Mouse (Mus musculus) testis, adult 2 months (tissue): ENCODE measurements around the gene Rars.

ENCODE experiments used
- CTCF ChIP-seq: fragments of 200-500 bp; IDR thresholded peaks from 2 replicates; pipeline ENCODE4 v1.5.1; 2012; ENCODE audit warnings: low read depth, mild to moderate bottlenecking, inconsistent platforms, low read length, moderate library complexity; ENCODE audit not compliant: control insufficient read depth, insufficient read depth, insufficient replicate concordance
- POLR2A ChIP-seq: fragments of 200-500 bp; IDR thresholded peaks from 2 replicates; pipeline ENCODE4 v1.6.1; 2012; ENCODE audit warnings: low read depth, mild to moderate bottlenecking, inconsistent platforms, low read length, moderate library complexity; ENCODE audit not compliant: control insufficient read depth

DNA sequence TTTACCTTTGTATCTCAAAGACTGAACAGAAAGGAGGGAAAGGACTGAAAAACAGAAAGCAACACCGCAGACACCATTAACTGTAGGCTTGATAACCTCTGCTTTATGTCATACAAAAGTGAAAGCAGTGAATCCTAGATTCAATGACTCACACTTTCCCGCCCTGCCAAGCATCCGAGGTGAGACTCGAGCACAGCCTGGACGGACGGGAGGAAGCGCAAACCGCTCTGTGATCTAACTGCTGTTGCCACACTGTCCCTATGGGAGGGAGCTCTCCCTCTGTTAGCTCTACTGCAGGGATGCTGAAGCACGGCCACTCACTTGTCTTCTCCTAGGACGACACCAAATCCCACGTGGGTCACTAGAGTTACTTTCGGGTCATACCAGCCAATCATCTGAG, 18.0 kb downstream of the Rars start:
- no peak for TF ChIP-seq CTCF
- no peak for TF ChIP-seq POLR2A
